Mouse (Mus musculus) liver, embryonic 16.5 days (tissue): ENCODE measurements around the gene Zcchc14. TPM values are rescaled to one million over a fixed set of nuclear protein-coding genes. Genes with fewer than 3 reads are reported as not detected.
"Not testable (repeated sequence)": the region's sequence is repeated elsewhere in the genome, so short reads cannot be mapped to it uniquely, and the experiment has no call there.

Experiments
- ATAC-seq: fragments of 200-750 bp; cut with Nextera tagmentation; 2 replicates; pipeline ENCODE4 v1.8.0; 2017; ENCODE audit warnings: low read depth, mild to moderate bottlenecking, moderate number of reproducible peaks, moderate library complexity
- H3K27ac ChIP-seq: fragments of 300-500 bp; sonication (generic); 2 replicates; pipeline ENCODE4 v1.5.1; 2014; ENCODE audit warnings: mild to moderate bottlenecking, low read length
- H3K27me3 ChIP-seq: fragments of 300-500 bp; sonication (generic); 2 replicates; pipeline ENCODE4 v1.6.1; 2014; ENCODE audit warnings: low read depth, low read length, mixed read lengths; ENCODE audit not compliant: control insufficient read depth, insufficient read depth
- H3K36me3 ChIP-seq: fragments of 300-500 bp; sonication (generic); 2 replicates; pipeline ENCODE4 v1.6.1; 2014; ENCODE audit warnings: mild to moderate bottlenecking; ENCODE audit not compliant: control insufficient read depth, insufficient read depth
- H3K4me1 ChIP-seq: fragments of 300-500 bp; sonication (generic); 2 replicates; pipeline ENCODE4 v1.6.1; 2014; ENCODE audit warnings: low read depth, low read length, mixed read lengths; ENCODE audit not compliant: control insufficient read depth
- H3K4me2 ChIP-seq: fragments of 300-500 bp; sonication (generic); 2 replicates; pipeline ENCODE4 v1.6.1; 2014; ENCODE audit warnings: low read depth, low read length, mixed read lengths
- H3K4me3 ChIP-seq: fragments of 300-500 bp; sonication (generic); 2 replicates; pipeline ENCODE4 v1.5.1; 2014; ENCODE audit warnings: low read depth, mild to moderate bottlenecking, low read length
- H3K9ac ChIP-seq: fragments of 300-500 bp; sonication (generic); 2 replicates; pipeline ENCODE4 v1.6.1; 2014; ENCODE audit warnings: low read depth, low read length
- H3K9me3 ChIP-seq: fragments of 300-500 bp; sonication (generic); replicated peaks from 2 replicates; pipeline ENCODE4 v1.6.1; 2016; ENCODE audit warnings: low read length; ENCODE audit not compliant: control insufficient read depth
- WGBS: fragments of 180-500 bp; shearing (Covaris S2); extraction: QIAGEN DNeasy Blood & Tissue Kit; methylation state at CpG from one replicate; pipeline ENCODE4 v1.1.7; 2014; ENCODE audit not compliant: insufficient replicate concordance; 5-methylcytosine and 5-hydroxymethylcytosine counted together
- polyA plus RNA-seq: library from polyadenylated mRNA; unstranded; fragments of >200 nt; fragmentation: Nextera tagmentation; extraction: Ambion mirVana; gene quantifications from 2 replicates; pipeline ENCODE4 v1.2.1, GENCODE M21; 2015

Zcchc14 gene
- polyA plus RNA-seq, 1 experiment from 2014 or later: 1.6 TPM

- Histone ChIP-seq H3K4me1 (no peaks in the 10 kb centered on the region), H3K9me3 (no peaks in the 10 kb centered on the region), H3K36me3 (peaks cover 9% of the 10 kb centered on the region; the same call in 1 of the 2 replicates), H3K27ac (no peak overlapping the region), H3K4me2 (no peak overlapping the region), H3K27me3 (no peaks in the 10 kb centered on the region), H3K9ac (no peak overlapping the region), H3K4me3 (no peak overlapping the region)
- no peak for ATAC-seq
- 80% methylated on average over 12 of the region's 12 CpGs for WGBS
Measured at GRCm38 (mm10) chr8:121602411-121602810, 50.3 kb downstream of the Zcchc14 start.

DNA sequence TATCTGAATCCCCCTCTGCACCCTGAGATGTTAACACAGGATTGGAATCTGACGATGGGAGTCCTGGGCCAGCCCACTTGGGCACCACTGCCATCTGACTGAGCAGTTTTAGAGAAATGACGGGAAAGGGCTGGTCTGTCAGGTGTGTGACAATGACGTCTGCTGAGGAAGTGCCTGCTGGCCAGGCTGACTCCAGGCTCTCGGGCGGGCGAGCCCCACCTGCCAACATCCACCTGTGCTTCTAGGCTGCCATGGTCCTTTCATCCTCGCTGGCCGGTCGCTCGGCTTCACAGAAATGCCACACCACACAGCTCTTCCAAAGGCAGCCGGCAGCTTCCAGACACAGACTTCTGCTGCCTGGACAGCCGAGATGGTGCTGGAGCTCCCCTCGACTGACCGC lies 52.9 kb downstream of the Zcchc14 start:
- no peak for ATAC-seq
- no peak overlapping the region for H3K27ac ChIP-seq
- H3K9me3 ChIP-seq: no peaks in the 10 kb centered on the region
- no peaks in the 10 kb centered on the region for H3K4me1 ChIP-seq
- no peak overlapping the region for H3K4me3 ChIP-seq
- no peaks in the 10 kb centered on the region for H3K27me3 ChIP-seq
- H3K4me2 ChIP-seq: no peak overlapping the region
- H3K36me3 ChIP-seq: peaks cover 26% of the 10 kb centered on the region
- no peak overlapping the region for H3K9ac ChIP-seq
- WGBS: 78% methylated on average over 14 of the region's 14 CpGs

DNA sequence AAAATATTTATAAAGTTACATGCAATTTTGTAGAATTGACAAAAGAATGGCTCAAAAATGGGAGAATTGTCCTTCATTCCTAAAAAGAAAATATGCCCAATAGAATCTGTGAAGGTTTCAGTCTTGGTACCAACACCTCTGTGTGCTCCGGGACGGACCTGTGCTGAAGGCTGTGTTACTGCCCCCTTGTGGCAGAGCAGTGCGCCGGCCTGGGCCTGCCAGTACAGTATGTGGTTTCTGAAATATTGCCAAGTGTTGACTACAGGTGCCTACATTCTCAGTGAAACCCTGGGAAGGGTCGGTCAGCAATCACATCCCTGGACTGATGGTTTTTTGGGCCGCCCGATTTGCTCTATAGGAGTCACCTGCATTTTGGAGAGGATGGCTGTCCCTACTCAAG lies 53.8 kb downstream of the Zcchc14 start:
- Histone ChIP-seq H3K27ac (no peak overlapping the region), H3K9ac (no peak overlapping the region), H3K4me1 (no peaks in the 10 kb centered on the region), H3K36me3 (peaks cover 35% of the 10 kb centered on the region), H3K4me3 (no peak overlapping the region), H3K4me2 (no peak overlapping the region), H3K9me3 (no peaks in the 10 kb centered on the region), H3K27me3 (no peaks in the 10 kb centered on the region)
- peak; percentile 77 for ATAC-seq
- 26% methylated on average over 7 of the region's 7 CpGs for WGBS

DNA sequence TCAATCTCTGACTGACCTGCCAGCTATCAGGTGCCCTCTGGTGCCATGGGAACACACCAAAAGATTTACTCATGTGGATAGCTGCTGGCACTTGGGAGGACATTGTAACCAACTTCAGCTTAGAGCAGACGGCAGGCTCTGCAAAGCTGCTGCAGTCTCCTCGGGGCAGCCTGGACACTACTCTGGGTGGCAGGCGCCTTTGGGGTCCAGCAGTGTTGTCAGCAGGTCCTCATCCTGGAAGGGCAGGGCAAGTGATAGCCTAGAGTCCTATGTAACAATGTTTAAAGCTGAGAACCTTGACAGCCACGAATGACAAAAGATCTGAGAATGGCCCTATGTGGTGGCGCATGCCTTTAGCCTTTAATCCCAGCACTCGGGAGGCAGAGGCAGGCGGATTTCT lies 54.5 kb downstream of the Zcchc14 start:
- H3K27ac ChIP-seq: no peak overlapping the region
- no peaks in the 10 kb centered on the region for H3K4me1 ChIP-seq
- no peaks in the 10 kb centered on the region for H3K9me3 ChIP-seq
- H3K4me2 ChIP-seq: no peak overlapping the region
- no peak for ATAC-seq
- 81% methylated on average over 7 of the region's 7 CpGs for WGBS
- H3K4me3 ChIP-seq: no peak overlapping the region
- H3K27me3 ChIP-seq: no peaks in the 10 kb centered on the region
- peaks cover 42% of the 10 kb centered on the region for H3K36me3 ChIP-seq
- no peak overlapping the region for H3K9ac ChIP-seq

DNA sequence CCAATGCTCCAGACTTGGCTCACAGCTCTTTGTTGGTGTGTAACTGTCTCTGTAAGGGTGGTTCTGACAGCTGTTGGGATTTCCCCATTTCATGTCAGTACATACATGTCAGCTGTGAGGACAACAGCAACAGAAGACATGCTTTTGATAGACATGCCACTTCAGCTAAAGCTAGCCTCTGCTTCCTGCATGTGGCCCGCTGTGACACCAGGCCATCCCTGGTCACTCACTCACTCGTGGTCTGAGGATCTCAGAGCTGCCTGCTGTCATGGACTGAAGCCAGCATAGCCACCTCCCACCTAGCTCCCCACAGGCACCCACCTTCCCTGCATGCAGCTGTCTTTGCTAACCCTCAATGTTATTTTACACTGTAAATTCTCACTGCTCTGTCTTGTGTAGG lies 55.2 kb downstream of the Zcchc14 start:
- ATAC-seq, H3K4me3 ChIP-seq, H3K27ac ChIP-seq, H3K4me2 ChIP-seq, H3K9ac ChIP-seq, H3K4me1 ChIP-seq, H3K9me3 ChIP-seq, H3K27me3 ChIP-seq: not testable (repeated sequence)
- H3K36me3 ChIP-seq: peaks cover 42% of the 10 kb centered on the region
- 80% methylated on average over 2 of the region's 2 CpGs for WGBS

DNA sequence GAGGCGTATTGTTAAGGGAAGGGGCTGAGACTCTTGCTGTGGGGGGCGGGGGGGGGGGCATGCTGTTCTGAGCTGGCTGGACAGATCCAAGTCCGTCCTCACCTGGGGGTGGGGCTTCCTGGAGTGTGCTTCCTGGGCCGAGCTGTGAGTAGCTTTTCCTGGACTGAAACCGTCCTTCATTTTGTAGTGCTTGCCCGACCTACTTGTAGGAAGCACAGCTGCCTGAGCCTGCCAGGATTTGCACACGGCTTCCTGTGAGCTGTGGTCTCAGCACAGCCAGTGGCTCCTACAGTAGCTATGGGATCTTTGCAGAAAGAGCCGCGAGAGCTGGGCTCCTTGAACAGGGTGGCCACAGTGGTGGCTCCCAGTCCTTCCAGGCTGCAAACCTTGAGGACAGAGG lies 58.7 kb downstream of the Zcchc14 start:
- Histone ChIP-seq H3K4me1 (peaks cover 28% of the 10 kb centered on the region), H3K36me3 (peaks cover 42% of the 10 kb centered on the region), H3K27me3 (no peaks in the 10 kb centered on the region), H3K9ac (no peak overlapping the region), H3K9me3 (no peaks in the 10 kb centered on the region), H3K4me2 (no peak overlapping the region), H3K27ac (no peak overlapping the region), H3K4me3 (no peak overlapping the region)
- 70% methylated on average over 9 of the region's 9 CpGs for WGBS
- no peak for ATAC-seq

DNA sequence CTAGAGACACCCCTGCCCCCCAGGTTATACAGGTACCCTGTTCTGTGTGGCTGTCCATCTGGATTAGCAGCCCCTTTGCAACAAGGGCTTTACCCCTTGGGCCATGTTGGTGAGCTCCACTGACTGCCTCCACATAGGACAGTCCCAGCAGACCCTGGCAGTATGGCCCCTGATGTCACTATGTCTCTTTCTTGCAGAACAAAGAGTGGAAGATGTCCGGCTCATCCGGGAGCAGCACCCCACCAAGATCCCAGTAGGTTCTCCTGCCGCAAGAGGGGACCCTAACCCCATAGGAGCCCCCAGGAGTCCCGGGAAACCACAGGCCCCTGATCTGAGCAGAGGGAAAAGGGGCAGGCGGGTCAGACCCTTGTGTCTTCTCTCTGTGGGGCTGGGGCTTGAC lies 59.4 kb downstream of the Zcchc14 start:
- no peaks in the 10 kb centered on the region for H3K27me3 ChIP-seq
- no peak overlapping the region for H3K4me3 ChIP-seq
- peaks cover 34% of the 10 kb centered on the region for H3K4me1 ChIP-seq
- peaks cover 42% of the 10 kb centered on the region for H3K36me3 ChIP-seq
- no peak overlapping the region for H3K9ac ChIP-seq
- no peaks in the 10 kb centered on the region for H3K9me3 ChIP-seq
- no peak overlapping the region for H3K27ac ChIP-seq
- H3K4me2 ChIP-seq: no peak overlapping the region
- ATAC-seq: no peak
- 82% methylated on average over 5 of the region's 5 CpGs for WGBS

DNA sequence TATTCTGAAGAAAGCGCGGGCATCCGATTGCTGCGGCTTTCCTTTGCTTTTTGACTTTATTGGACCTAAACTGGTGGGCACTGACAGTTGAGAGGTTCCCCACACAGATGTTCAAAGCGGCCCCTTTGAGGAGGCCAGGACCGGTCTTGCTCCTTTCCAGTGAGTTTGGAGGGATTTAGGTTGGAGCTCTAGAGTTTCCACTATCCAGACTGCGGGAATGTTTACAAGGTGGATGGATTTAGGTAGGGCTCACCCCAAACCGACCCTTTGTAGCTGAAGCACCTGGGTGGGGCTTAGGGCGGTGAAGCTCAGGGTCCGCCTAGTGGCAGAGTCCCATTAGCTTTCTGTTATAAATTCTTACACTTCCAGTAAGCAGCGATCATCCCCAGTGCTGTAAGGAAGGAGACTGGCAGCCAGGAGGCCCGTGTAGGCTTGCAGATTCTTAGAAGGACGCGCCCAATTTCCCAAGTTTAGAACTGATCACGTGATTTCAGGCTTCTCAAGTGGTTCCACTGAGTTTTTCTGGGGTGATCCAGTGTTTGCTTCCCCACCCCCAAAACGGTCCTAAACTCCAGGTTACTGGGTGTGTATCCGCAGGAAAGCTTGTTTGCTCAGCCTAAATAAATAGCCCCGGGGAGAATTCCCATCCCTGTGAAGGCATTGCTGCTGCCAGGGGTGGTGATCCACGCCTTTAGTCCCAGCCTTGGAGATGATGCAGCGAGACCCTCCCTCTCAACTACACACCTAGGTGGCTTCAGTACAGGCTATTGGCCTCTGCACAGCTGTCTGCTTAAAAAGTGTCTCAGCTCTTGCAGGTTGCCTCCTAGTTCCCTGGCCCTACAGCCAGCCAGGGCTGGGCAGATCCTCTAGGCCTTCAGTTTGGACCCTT lies 61.3 kb downstream of the Zcchc14 start:
- peak overlapping the region; percentile 96 for H3K9ac ChIP-seq
- no peaks in the 10 kb centered on the region for H3K9me3 ChIP-seq
- peak overlapping the region; percentile 64 for H3K27ac ChIP-seq
- ATAC-seq: peak; percentile 12; the same call in 1 of the 2 replicates
- peaks cover 29% of the 10 kb centered on the region for H3K36me3 ChIP-seq
- no peaks in the 10 kb centered on the region for H3K27me3 ChIP-seq
- 15% methylated on average over 20 of the region's 20 CpGs for whole genome bisulfite sequencing
- peak overlapping the region; percentile 70 for H3K4me2 ChIP-seq
- H3K4me3 ChIP-seq: peak overlapping the region; percentile 90
- peaks cover 52% of the 10 kb centered on the region for H3K4me1 ChIP-seq
